Mouse (Mus musculus) spleen, postnatal 10 days (tissue): ENCODE data around the gene Arpp19.

Experiments used
- DNase-seq, 2 experiments: peaks; one replicate each; pipeline ENCODE4 v3.0.0; 2021 to 2022; ENCODE audit warnings: low spot score in 2 of 2

Gene Arpp19

DNA sequence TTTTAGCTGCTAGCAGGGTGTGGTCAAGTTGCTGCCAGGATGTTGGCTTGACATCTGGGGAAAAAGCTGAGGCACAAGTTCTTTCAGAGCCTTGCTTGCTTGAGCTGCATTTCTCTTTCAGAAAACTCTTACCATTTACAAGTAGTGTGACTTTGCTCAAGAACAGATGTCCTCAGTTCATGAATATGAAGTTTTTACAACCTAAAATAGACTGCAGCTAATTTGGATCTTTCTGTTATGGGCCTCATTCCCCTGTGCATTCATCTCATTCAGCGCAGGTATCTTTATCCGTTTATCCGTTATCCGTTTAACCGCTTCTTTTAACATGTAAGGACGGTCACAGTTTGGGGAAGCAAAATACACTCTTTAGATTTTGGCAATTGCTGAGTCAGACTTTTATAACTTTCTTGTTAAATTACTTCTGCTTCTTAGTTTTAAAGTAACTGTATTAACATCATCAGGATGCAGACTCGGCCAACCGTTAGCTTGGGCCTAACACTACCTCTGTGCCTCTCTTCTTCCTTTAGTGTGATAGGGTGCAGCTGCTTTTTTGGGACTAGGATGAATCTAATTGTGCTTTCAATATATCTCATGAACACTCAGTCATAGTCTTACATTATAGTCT lies 62.9 kb downstream of the Arpp19 start:
- no peak for DNase-seq

DNA sequence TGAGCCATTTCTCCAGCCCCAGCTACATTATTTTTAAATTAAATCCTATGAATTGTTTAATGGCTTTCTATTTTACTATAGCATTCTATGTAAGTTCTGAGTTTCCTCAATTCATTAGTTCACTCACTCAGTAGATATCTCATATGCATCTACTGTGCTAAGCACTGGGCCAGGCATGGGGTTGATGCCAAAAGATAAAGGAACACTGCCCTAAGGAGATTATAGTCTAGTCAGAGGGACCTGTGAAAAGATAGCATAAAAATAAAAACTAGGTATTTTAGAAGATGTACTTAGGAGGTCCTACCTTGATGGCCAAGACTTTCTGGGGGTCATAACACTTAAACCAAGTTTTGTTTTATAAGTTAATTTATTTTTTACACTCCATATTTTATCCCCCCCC lies 64.7 kb downstream of the Arpp19 start:
- DNase-seq = no peak
